Mouse (Mus musculus): ENCODE measurements at regions not wholly inside any gene's neighbourhood (a gene's known extent, or its start where the extent isn't known, plus 50 kb on each side); places are given as distances from the start of the nearest gene placed in this dataset.
A peak's percentile ranks its signal among the peaks of the same experiment; 100 is the strongest.

DNA sequence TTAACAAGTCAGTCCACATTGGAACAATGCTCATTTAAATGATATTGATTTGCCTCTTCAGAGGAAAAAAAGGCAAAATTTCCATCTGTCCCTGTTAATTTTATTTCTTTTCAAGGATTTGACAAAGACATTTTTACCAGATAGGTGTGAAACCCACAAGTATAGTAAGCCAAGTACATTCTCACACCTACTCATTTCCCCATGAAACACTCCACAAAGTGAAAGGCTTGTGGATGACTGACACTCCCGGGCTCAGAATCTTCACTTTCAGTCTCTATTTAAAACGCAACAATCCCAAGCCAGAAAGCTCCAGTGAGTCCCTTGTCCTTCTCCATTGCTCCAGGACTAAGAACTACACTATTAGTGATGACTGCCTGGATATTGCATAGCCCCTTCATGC, 367.8 kb upstream of the 2610001J05Rik start:
- H3K27me3 ChIP-seq (ENCODE audit: insufficient read depth, low read length), result no peaks in the 10 kb centered on the region
- no peak for TF ChIP-seq TAL1 (conservative IDR thresholded peaks at IDR 0.05; ENCODE audit: low read depth, low read length)
- no peak for TF ChIP-seq GATA1 (IDR thresholded peaks at IDR 0.05; ENCODE audit: borderline replicate concordance, low read length)
- TF ChIP-seq CTCF (IDR thresholded peaks at IDR 0.05; ENCODE audit: low read depth, low read length), result no peak
- TF ChIP-seq POLR2AphosphoS5 (IDR thresholded peaks at IDR 0.05; ENCODE audit: insufficient replicate concordance, low read depth, low read length), result no peak
- TF ChIP-seq GATA2 (IDR thresholded peaks at IDR 0.05; ENCODE audit: borderline replicate concordance, low read depth, low read length), result no peak
- H3K4me1 ChIP-seq (ENCODE audit: insufficient read depth, low read depth, low read length), result no peaks in the 10 kb centered on the region
- no peaks in the 10 kb centered on the region for H3K36me3 ChIP-seq (replicated peaks)
- no peaks in the 10 kb centered on the region for H3K9me3 ChIP-seq (replicated peaks)
- ATAC-seq (ENCODE audit: extremely low read depth, insufficient number of reproducible peaks, low FRiP score, poor library complexity, severe bottlenecking) (no peak), DNase-seq (ENCODE audit: low spot score) (no peak)
- no peak overlapping the region for H3K4me3 ChIP-seq (ENCODE audit: low read depth, low read length)

- no peak overlapping the region for H3K4me3 ChIP-seq (ENCODE audit: low read depth, low read length)
- H3K9me3 ChIP-seq (replicated peaks), result no peaks in the 10 kb centered on the region
Observed at GRCm38 (mm10) chr6:14230823-14231222, 359.5 kb upstream of the 2610001J05Rik start.

GRCm38 (mm10) chr6:14207509-14207908, 336.2 kb upstream of the 2610001J05Rik start:
- ATAC-seq (ENCODE audit: extremely low read depth, insufficient number of reproducible peaks, low FRiP score, poor library complexity, severe bottlenecking) (peak; percentile 49), DNase-seq (ENCODE audit: low spot score) (peak; percentile 1)
- Histone ChIP-seq H3K4me1 (ENCODE audit: insufficient read depth, low read depth, low read length) (no peaks in the 10 kb centered on the region), H3K4me3 (ENCODE audit: low read depth, low read length) (no peak overlapping the region), H3K36me3 (replicated peaks) (no peaks in the 10 kb centered on the region), H3K9me3 (replicated peaks) (no peaks in the 10 kb centered on the region), H3K27me3 (ENCODE audit: insufficient read depth, low read length) (no peaks in the 10 kb centered on the region)
- TF ChIP-seq CTCF (IDR thresholded peaks at IDR 0.05; ENCODE audit: low read depth, low read length) (no peak), GATA2 (IDR thresholded peaks at IDR 0.05; ENCODE audit: borderline replicate concordance, low read depth, low read length) (no peak), POLR2AphosphoS5 (IDR thresholded peaks at IDR 0.05; ENCODE audit: insufficient replicate concordance, low read depth, low read length) (no peak), TAL1 (conservative IDR thresholded peaks at IDR 0.05; ENCODE audit: low read depth, low read length) (no peak), GATA1 (IDR thresholded peaks at IDR 0.05; ENCODE audit: borderline replicate concordance, low read length) (no peak)

More at GRCm38 (mm10) chr6:14230823-14231222, 359.5 kb upstream of the 2610001J05Rik start:
- ATAC-seq (ENCODE audit: extremely low read depth, insufficient number of reproducible peaks, low FRiP score, poor library complexity, severe bottlenecking) (no peak), DNase-seq (ENCODE audit: low spot score) (no peak)
- no peak for TF ChIP-seq GATA2 (IDR thresholded peaks at IDR 0.05; ENCODE audit: borderline replicate concordance, low read depth, low read length)
- no peak for TF ChIP-seq TAL1 (conservative IDR thresholded peaks at IDR 0.05; ENCODE audit: low read depth, low read length)
- TF ChIP-seq CTCF (IDR thresholded peaks at IDR 0.05; ENCODE audit: low read depth, low read length), result no peak
- TF ChIP-seq GATA1 (IDR thresholded peaks at IDR 0.05; ENCODE audit: borderline replicate concordance, low read length), result no peak
- no peak for TF ChIP-seq POLR2AphosphoS5 (IDR thresholded peaks at IDR 0.05; ENCODE audit: insufficient replicate concordance, low read depth, low read length)
- H3K27me3 ChIP-seq (ENCODE audit: insufficient read depth, low read length), result no peaks in the 10 kb centered on the region
- no peaks in the 10 kb centered on the region for H3K36me3 ChIP-seq (replicated peaks)
- no peaks in the 10 kb centered on the region for H3K4me1 ChIP-seq (ENCODE audit: insufficient read depth, low read depth, low read length)

DNA sequence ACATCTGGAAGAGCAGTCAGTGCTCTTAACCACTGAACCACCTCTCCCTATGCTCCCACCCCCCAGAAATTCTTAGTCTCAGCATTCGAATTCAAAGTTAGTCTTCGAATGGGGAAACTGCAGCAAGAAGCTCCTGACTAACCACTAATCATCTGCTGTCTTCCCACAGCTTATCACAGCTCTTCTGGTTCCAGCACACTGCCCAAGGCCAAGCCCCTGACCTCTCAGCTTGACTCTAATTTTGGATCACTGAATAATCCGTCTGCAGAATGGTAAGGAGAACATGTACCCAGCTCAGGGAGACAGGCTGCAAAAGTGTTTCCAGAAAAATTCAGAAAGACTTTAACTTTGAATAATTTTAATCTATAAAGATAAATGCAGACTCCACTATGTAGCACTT, 325.8 kb upstream of the 2610001J05Rik start:
- H3K9me3 ChIP-seq (replicated peaks), result no peaks in the 10 kb centered on the region
- DNase-seq (ENCODE audit: low spot score) (no peak), ATAC-seq (ENCODE audit: extremely low read depth, insufficient number of reproducible peaks, low FRiP score, poor library complexity, severe bottlenecking) (no peak)
- TF ChIP-seq CTCF (IDR thresholded peaks at IDR 0.05; ENCODE audit: low read depth, low read length), result no peak
- no peak for TF ChIP-seq POLR2AphosphoS5 (IDR thresholded peaks at IDR 0.05; ENCODE audit: insufficient replicate concordance, low read depth, low read length)
- TF ChIP-seq TAL1 (conservative IDR thresholded peaks at IDR 0.05; ENCODE audit: low read depth, low read length), result no peak
- TF ChIP-seq GATA2 (IDR thresholded peaks at IDR 0.05; ENCODE audit: borderline replicate concordance, low read depth, low read length), result no peak
- TF ChIP-seq GATA1 (IDR thresholded peaks at IDR 0.05; ENCODE audit: borderline replicate concordance, low read length), result no peak
- no peak overlapping the region for H3K4me3 ChIP-seq (ENCODE audit: low read depth, low read length)
- no peaks in the 10 kb centered on the region for H3K4me1 ChIP-seq (ENCODE audit: insufficient read depth, low read depth, low read length)
- no peaks in the 10 kb centered on the region for H3K36me3 ChIP-seq (replicated peaks)
- H3K27me3 ChIP-seq (ENCODE audit: insufficient read depth, low read length), result no peaks in the 10 kb centered on the region

DNA sequence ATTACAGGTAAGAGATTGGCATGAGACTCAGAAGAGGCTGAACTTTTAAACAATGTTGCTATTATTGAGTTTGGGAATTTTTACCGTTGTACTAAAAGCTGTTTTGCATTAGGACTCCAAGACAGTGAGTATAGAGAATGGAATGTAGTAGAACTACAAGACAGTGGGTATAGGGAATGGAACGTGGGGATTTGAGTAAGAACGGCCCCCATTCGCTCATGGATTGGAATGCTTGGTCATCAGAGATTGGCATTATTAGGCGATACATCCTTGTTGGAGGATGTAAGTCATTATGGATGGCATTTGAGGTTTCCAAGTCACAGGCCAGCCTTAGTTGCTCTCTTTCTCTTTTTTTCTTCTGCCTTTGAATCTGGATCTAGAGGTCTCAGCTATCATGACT, 324.0 kb upstream of the 2610001J05Rik start:
- ATAC-seq (ENCODE audit: extremely low read depth, insufficient number of reproducible peaks, low FRiP score, poor library complexity, severe bottlenecking) (no peak), DNase-seq (ENCODE audit: low spot score) (no peak)
- H3K4me3 ChIP-seq (ENCODE audit: low read depth, low read length), result no peak overlapping the region
- no peaks in the 10 kb centered on the region for H3K4me1 ChIP-seq (ENCODE audit: insufficient read depth, low read depth, low read length)
- no peaks in the 10 kb centered on the region for H3K36me3 ChIP-seq (replicated peaks)
- H3K9me3 ChIP-seq (replicated peaks), result no peaks in the 10 kb centered on the region
- H3K27me3 ChIP-seq (ENCODE audit: insufficient read depth, low read length), result no peaks in the 10 kb centered on the region
- no peak for TF ChIP-seq TAL1 (conservative IDR thresholded peaks at IDR 0.05; ENCODE audit: low read depth, low read length)
- no peak for TF ChIP-seq GATA1 (IDR thresholded peaks at IDR 0.05; ENCODE audit: borderline replicate concordance, low read length)
- no peak for TF ChIP-seq GATA2 (IDR thresholded peaks at IDR 0.05; ENCODE audit: borderline replicate concordance, low read depth, low read length)
- no peak for TF ChIP-seq POLR2AphosphoS5 (IDR thresholded peaks at IDR 0.05; ENCODE audit: insufficient replicate concordance, low read depth, low read length)
- TF ChIP-seq CTCF (IDR thresholded peaks at IDR 0.05; ENCODE audit: low read depth, low read length), result no peak

DNA sequence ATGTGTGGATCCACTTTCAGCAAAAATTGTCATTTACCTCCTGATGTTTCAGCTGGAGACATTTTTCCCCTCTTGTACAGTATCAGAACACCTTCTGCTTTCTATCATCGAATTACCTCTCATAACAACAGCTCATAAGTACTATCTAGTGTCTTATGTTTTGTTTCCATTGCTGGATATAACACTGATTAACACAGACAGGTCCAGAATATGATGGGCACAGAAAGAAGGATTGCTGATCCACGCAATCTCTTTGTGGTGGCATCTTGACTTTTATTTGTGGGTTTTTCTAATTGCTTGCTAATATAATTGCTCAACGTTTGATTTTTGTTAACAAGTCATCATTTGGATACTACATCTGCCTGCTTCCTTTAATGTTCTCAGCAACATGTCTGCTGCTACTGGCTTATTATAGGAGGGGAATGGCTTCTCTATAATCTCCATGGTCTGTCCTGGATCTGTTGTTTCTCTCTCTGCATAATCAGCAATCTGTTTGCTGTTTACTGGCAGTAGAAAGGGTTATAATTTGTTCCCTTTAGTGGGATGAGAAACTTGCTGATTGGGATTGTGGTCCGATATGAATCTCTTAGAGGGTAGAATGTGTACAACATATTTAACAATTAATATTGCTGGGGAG, 320.2 kb upstream of the 2610001J05Rik start:
- Histone ChIP-seq H3K27me3 (ENCODE audit: insufficient read depth, low read length) (no peaks in the 10 kb centered on the region), H3K4me1 (ENCODE audit: insufficient read depth, low read depth, low read length) (no peaks in the 10 kb centered on the region), H3K9me3 (replicated peaks) (no peaks in the 10 kb centered on the region), H3K4me3 (ENCODE audit: low read depth, low read length) (no peak overlapping the region), H3K36me3 (replicated peaks) (no peaks in the 10 kb centered on the region)
- no peak for DNase-seq (ENCODE audit: low spot score)
- no peak for ATAC-seq (ENCODE audit: extremely low read depth, insufficient number of reproducible peaks, low FRiP score, poor library complexity, severe bottlenecking)
- no peak for TF ChIP-seq CTCF (IDR thresholded peaks at IDR 0.05; ENCODE audit: low read depth, low read length)
- TF ChIP-seq POLR2AphosphoS5 (IDR thresholded peaks at IDR 0.05; ENCODE audit: insufficient replicate concordance, low read depth, low read length), result no peak
- TF ChIP-seq TAL1 (conservative IDR thresholded peaks at IDR 0.05; ENCODE audit: low read depth, low read length), result no peak
- TF ChIP-seq GATA1 (IDR thresholded peaks at IDR 0.05; ENCODE audit: borderline replicate concordance, low read length), result no peak
- no peak for TF ChIP-seq GATA2 (IDR thresholded peaks at IDR 0.05; ENCODE audit: borderline replicate concordance, low read depth, low read length)
